Mouse (Mus musculus): ENCODE measurements around the gene Slc23a4. TPM values are rescaled to one million over a fixed set of nuclear protein-coding genes. Genes with fewer than 3 reads are reported as not detected.

Slc23a4 gene
- total and polyA plus RNA-seq, 3 experiments: 0.05 to 0.44 TPM; not detected in 1

DNA sequence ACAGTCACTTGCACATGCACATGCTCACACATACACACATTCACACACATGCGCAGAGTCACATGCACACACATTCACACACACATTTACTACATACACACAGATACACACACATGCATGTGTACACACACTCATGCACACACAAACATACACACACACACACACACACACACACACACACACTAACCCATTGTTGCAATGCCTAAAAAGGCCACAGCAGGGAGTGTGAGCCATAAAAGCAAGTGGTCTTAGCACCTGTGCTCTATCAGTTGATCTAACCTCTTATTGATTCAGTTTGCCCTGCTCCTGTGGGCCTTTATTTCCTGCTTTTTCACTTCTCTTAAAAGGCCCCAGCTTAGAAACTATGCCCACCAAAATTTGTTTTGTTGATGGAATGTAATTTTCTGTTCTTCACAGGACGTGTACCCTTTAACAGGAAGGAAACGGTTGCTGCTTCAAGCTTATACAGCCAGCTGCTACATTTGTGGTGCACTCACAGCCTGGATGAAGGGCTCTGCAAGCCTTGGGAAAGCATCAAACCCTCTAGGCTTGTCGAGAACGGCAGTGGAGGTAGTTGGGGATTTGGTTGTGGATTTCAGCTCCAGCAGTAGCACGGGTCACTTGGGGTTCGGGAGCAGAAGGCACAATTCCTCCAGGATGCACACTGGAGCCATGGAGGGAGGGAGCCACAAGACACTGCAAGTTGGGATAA lies 36.1 kb downstream of the Slc23a4 start:
- ATAC-seq (ENCODE audit: extremely low read depth, insufficient number of reproducible peaks, low FRiP score, poor library complexity, severe bottlenecking) (no peak), DNase-seq (ENCODE audit: low spot score) (no peak)
- no peaks in the 10 kb centered on the region; the same call in 1 of the 2 replicates for H3K4me1 ChIP-seq (ENCODE audit: insufficient read depth, low read depth, low read length)
- no peaks in the 10 kb centered on the region for H3K36me3 ChIP-seq (replicated peaks)
- H3K27me3 ChIP-seq (ENCODE audit: insufficient read depth, low read length): peaks cover 10% of the 10 kb centered on the region; the same call in 1 of the 2 replicates
- no peak for TF ChIP-seq GATA1 (IDR thresholded peaks at IDR 0.05; ENCODE audit: borderline replicate concordance, low read length)
- TF ChIP-seq POLR2AphosphoS5 (IDR thresholded peaks at IDR 0.05; ENCODE audit: insufficient replicate concordance, low read depth, low read length): no peak
- no peak for TF ChIP-seq CTCF (IDR thresholded peaks at IDR 0.05; ENCODE audit: low read depth, low read length)
- H3K4me3 ChIP-seq (ENCODE audit: low read depth, low read length): no peak overlapping the region
- no peaks in the 10 kb centered on the region for H3K9me3 ChIP-seq (replicated peaks)

DNA sequence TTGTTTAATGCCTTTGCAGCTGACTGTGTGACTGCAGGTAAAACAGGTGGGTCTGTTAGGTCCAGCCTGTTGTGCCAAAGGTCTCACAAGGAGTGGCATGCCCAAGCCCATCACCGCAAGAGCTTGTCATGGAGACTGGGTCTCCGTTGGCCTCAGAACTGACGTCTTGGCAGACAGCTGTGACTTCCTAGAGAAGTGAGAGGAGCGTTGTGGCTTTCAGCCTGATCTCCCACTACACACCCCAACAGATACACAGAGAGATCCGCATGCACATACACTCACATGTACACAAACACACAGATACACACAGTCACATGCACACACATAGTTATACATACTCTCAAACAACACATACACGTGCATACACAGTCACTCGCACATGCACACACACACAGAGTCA lies 36.7 kb downstream of the Slc23a4 start:
- no peak for TF ChIP-seq GATA1 (IDR thresholded peaks at IDR 0.05; ENCODE audit: borderline replicate concordance, low read length)
- ATAC-seq (ENCODE audit: extremely low read depth, insufficient number of reproducible peaks, low FRiP score, poor library complexity, severe bottlenecking) (no peak), DNase-seq (ENCODE audit: low spot score) (no peak)
- Histone ChIP-seq H3K36me3 (replicated peaks) (no peaks in the 10 kb centered on the region), H3K9me3 (replicated peaks) (no peaks in the 10 kb centered on the region), H3K27me3 (ENCODE audit: insufficient read depth, low read length) (peaks cover 10% of the 10 kb centered on the region; the same call in 1 of the 2 replicates), H3K4me3 (ENCODE audit: low read depth, low read length) (no peak overlapping the region), H3K4me1 (ENCODE audit: insufficient read depth, low read depth, low read length) (no peaks in the 10 kb centered on the region; the same call in 1 of the 2 replicates)

DNA sequence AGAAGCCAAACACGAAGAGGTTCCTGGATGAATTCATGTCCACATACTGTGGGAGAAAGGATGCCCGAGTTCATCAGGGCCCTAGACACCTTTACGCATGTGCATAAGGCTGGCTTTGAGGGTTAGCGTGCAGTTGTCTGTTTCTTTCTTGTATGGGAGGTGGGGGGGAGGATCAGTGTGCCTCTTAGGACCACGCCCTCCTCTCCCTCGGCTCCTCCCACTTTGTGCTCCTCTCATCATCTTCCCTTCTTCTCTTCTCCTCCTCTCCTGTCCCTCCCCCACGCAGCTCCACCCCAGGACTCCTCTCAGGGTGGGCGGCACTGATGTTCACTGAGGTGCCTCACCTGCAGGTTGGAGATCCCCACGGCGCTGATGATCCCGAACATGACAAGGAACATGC lies 39.7 kb downstream of the Slc23a4 start:
- H3K27me3 ChIP-seq (ENCODE audit: insufficient read depth, low read length): peaks cover 19% of the 10 kb centered on the region
- DNase-seq (ENCODE audit: low spot score) (no peak), ATAC-seq (ENCODE audit: extremely low read depth, insufficient number of reproducible peaks, low FRiP score, poor library complexity, severe bottlenecking) (no peak)
- H3K36me3 ChIP-seq (replicated peaks): no peaks in the 10 kb centered on the region
- H3K4me3 ChIP-seq (ENCODE audit: low read depth, low read length): no peak overlapping the region
- H3K9me3 ChIP-seq (replicated peaks): no peaks in the 10 kb centered on the region
- TF ChIP-seq TAL1 (conservative IDR thresholded peaks at IDR 0.05; ENCODE audit: low read depth, low read length) (no peak), POLR2AphosphoS5 (IDR thresholded peaks at IDR 0.05; ENCODE audit: insufficient replicate concordance, low read depth, low read length) (no peak), CTCF (IDR thresholded peaks at IDR 0.05; ENCODE audit: low read depth, low read length) (no peak)
- H3K4me1 ChIP-seq (ENCODE audit: insufficient read depth, low read depth, low read length): no peaks in the 10 kb centered on the region

DNA sequence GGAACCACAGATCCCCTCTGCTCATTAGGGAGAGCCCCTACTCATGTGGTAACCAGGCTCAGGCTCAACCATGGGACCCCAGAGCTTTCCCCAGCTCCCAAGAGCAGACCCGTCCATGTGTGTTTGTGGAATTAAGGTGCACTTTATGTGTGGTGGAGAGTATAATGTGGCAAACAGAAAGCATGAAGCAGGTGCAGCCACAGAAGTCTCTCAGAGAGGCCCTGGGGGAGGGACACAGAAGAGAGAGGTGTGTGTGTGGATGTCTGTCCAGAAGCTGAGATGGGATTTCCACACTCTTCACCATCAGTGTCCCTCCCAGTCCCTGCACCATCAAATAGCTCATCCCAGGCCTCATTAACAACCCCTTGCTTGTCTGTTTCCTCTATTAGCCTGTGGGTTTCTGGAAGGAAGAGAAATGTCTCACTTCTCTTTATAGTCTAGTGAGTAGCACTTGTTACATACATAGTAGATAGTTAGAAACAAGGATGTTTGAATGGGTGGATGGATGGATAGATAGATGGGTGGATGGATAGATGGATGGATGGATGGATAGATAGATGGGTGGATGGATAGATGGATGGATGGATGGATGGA lies 41.6 kb downstream of the Slc23a4 start:
- H3K4me3 ChIP-seq (ENCODE audit: low read depth, low read length): no peak overlapping the region
- ATAC-seq (ENCODE audit: extremely low read depth, insufficient number of reproducible peaks, low FRiP score, poor library complexity, severe bottlenecking) (no peak), DNase-seq (ENCODE audit: low spot score) (no peak)
- peaks cover 18% of the 10 kb centered on the region for H3K27me3 ChIP-seq (ENCODE audit: insufficient read depth, low read length)
- H3K9me3 ChIP-seq (replicated peaks): no peaks in the 10 kb centered on the region
- H3K36me3 ChIP-seq (replicated peaks): no peaks in the 10 kb centered on the region
- no peaks in the 10 kb centered on the region for H3K4me1 ChIP-seq (ENCODE audit: insufficient read depth, low read depth, low read length)
- TF ChIP-seq POLR2AphosphoS5 (IDR thresholded peaks at IDR 0.05; ENCODE audit: insufficient replicate concordance, low read depth, low read length) (no peak), GATA2 (IDR thresholded peaks at IDR 0.05; ENCODE audit: borderline replicate concordance, low read depth, low read length) (no peak), GATA1 (IDR thresholded peaks at IDR 0.05; ENCODE audit: borderline replicate concordance, low read length) (no peak), TAL1 (conservative IDR thresholded peaks at IDR 0.05; ENCODE audit: low read depth, low read length) (no peak), CTCF (IDR thresholded peaks at IDR 0.05; ENCODE audit: low read depth, low read length) (no peak)

DNA sequence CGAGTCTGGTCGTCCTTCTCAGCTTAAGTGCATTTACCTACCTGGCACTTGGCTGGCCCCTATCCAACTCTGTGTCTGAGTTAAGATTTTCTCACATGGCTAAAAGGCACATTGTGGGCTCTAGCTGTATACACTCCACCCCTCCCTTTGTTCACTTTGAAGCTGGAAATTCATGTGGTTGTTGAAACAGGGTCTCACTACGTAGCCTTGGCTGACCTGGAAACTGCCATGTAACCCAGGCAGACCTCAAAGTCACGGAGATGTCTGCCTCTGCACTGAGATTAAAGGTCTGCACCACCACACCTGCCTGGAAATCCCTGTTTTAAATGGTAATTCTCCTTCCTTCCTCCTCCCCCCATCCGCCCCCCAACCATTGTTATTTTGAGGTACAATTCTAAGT lies 44.7 kb downstream of the Slc23a4 start:
- H3K4me3 ChIP-seq (ENCODE audit: low read depth, low read length): no peak overlapping the region
- peaks cover 25% of the 10 kb centered on the region for H3K27me3 ChIP-seq (ENCODE audit: insufficient read depth, low read length)
- no peak for TF ChIP-seq GATA1 (IDR thresholded peaks at IDR 0.05; ENCODE audit: borderline replicate concordance, low read length)
- no peak for TF ChIP-seq GATA2 (IDR thresholded peaks at IDR 0.05; ENCODE audit: borderline replicate concordance, low read depth, low read length)
- no peak for TF ChIP-seq POLR2AphosphoS5 (IDR thresholded peaks at IDR 0.05; ENCODE audit: insufficient replicate concordance, low read depth, low read length)
- no peak for TF ChIP-seq CTCF (IDR thresholded peaks at IDR 0.05; ENCODE audit: low read depth, low read length)
- no peak for TF ChIP-seq TAL1 (conservative IDR thresholded peaks at IDR 0.05; ENCODE audit: low read depth, low read length)
- no peaks in the 10 kb centered on the region for H3K4me1 ChIP-seq (ENCODE audit: insufficient read depth, low read depth, low read length)
- DNase-seq (ENCODE audit: low spot score): no peak
- H3K9me3 ChIP-seq (replicated peaks): no peaks in the 10 kb centered on the region
- ATAC-seq (ENCODE audit: extremely low read depth, insufficient number of reproducible peaks, low FRiP score, poor library complexity, severe bottlenecking): no peak
- H3K36me3 ChIP-seq (replicated peaks): no peaks in the 10 kb centered on the region

DNA sequence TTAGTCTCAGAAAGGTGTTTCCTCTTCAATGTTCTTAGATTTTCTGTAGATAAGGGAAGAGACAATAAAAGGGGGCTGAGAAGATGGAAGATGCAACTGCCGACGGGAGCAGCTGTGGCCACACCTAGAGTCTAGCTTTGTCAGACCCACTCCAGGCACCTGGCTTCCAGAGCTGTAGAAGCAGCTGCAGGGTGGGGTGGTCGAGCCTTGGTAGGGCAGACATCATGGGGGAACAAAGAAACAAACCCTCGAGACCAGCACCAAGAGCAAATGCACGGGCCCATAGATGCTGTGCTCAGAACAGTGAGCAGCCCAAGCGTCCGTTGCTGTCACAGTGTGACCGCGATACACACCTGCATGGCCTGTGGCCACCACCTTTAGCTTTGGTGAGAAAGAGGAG lies 45.8 kb downstream of the Slc23a4 start:
- Histone ChIP-seq H3K9me3 (replicated peaks) (no peaks in the 10 kb centered on the region), H3K4me1 (ENCODE audit: insufficient read depth, low read depth, low read length) (no peaks in the 10 kb centered on the region), H3K27me3 (ENCODE audit: insufficient read depth, low read length) (peaks cover 25% of the 10 kb centered on the region), H3K4me3 (ENCODE audit: low read depth, low read length) (no peak overlapping the region), H3K36me3 (replicated peaks) (no peaks in the 10 kb centered on the region)
- DNase-seq (ENCODE audit: low spot score): no peak
- TF ChIP-seq CTCF (IDR thresholded peaks at IDR 0.05; ENCODE audit: low read depth, low read length) (no peak), POLR2AphosphoS5 (IDR thresholded peaks at IDR 0.05; ENCODE audit: insufficient replicate concordance, low read depth, low read length) (no peak), TAL1 (conservative IDR thresholded peaks at IDR 0.05; ENCODE audit: low read depth, low read length) (no peak), GATA1 (IDR thresholded peaks at IDR 0.05; ENCODE audit: borderline replicate concordance, low read length) (no peak), GATA2 (IDR thresholded peaks at IDR 0.05; ENCODE audit: borderline replicate concordance, low read depth, low read length) (no peak)
- no peak for ATAC-seq (ENCODE audit: extremely low read depth, insufficient number of reproducible peaks, low FRiP score, poor library complexity, severe bottlenecking)
